Mouse (Mus musculus) ovary, postnatal 36 days (tissue): ENCODE measurements around the gene Setd4.

ENCODE experiments used
- DNase-seq: peaks from one replicate; pipeline ENCODE4 v3.0.0; 2022; ENCODE audit warnings: low spot score, mixed read lengths

Gene Setd4

GRCm38 (mm10) chr16:93591450-93592430 lies 12.1 kb downstream of the Setd4 start:
- DNase-seq, result no peak

DNA sequence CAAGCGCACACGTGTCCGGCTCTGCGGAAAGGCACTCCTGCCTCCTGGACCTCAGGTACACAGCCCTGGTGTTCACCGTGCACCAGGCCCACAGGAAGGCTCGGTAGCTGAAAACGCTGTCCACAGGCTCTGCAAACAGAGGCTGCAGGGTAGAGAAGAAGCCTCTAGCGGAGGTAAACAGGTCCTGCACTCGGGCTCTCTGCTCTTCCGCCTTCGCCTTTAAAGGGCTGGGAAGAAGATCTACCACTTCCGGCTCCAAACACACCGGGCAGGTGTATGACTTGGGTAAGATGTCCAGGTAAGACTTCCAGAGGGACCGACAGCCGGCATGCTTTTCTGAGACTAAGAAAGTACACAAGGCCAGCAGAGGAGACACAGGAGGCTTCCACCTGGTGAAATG lies 12.9 kb downstream of the Setd4 start:
- no peak for DNase-seq

GRCm38 (mm10) chr16:93588281-93588680 lies 15.6 kb downstream of the Setd4 start:
- no peak for DNase-seq

GRCm38 (mm10) chr16:93586382-93586781 lies 17.5 kb downstream of the Setd4 start:
- DNase-seq, result no peak

DNA sequence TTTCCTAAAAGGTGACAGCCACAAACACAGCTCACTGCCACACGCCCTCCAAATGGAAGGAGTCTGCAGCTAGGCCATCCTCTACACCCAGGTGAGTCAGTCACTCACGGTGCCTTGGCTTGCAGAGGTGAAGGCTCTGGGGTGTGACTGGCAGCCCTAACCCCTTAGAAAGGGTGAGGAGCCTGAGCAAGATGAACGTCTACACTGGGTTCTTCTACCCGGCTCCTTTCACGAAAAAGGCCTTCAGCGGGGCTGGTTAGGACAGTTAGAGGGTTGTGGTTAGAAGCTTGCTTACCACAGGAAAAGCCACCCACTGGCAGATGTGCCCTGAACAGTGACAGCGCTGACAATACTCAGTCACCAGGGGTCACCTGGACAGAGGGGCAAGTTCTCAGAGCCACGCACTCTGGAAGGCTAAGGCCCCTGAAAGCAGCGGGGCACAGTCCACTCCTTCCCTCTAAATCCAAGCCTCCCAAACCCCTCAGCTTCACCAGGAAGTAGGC lies 18.1 kb downstream of the Setd4 start:
- DNase-seq, result no peak

DNA sequence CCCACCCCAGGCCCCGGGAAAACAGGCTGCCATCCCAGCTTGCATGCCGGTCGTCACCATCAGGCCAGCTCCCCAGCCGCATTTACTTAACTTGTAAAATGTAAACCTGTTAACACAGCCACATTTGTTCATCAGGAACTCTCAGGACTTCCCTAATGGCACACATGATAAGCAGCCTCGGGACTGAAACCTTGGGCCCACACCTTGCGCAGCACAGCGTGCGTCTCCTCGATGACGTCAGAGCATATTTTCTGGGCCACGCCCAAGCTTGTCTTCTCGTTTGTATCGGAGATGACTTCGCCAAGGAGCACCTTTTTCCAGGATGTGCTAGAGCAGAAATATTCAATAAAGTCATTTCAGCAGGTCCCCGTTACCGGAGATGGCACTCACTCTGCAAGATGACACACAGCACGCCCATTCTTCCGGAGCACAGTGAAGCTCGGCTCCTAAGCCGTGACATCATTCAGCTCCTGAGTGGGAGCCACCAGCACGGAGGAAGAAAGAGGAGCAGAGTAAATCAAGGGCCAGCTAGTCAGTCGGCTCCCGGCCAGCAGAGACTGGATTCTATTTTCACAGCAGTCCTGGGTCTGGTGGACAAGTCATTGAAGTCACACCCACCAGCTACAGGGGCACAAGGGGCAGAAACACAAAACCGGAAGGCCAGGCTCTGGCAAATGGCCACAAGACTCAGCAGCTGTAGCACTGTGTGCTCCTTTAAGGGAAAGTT lies 18.7 kb downstream of the Setd4 start:
- DNase-seq, result no peak

DNA sequence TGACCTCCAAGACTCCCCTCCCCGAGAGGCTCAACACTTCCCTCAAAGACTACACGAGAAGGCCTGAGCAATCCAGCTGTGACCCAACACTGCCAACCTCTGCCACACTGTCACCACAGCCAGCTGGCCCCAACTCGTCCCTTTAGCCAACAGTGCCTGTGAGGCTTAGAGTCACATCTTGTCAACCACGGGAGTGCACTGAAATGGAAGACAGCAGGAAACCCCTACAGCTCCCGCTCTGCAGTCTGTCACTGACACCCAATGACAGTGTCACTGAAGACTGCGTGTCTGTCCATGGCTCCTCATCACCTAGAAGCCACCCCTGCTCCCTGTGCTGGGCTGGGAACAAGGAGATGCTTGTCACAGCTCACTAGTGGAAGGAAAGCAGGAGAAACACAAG lies 22.7 kb downstream of the Setd4 start:
- DNase-seq, result no peak

GRCm38 (mm10) chr16:93578346-93579005 lies 25.4 kb downstream of the Setd4 start:
- DNase-seq, result no peak

DNA sequence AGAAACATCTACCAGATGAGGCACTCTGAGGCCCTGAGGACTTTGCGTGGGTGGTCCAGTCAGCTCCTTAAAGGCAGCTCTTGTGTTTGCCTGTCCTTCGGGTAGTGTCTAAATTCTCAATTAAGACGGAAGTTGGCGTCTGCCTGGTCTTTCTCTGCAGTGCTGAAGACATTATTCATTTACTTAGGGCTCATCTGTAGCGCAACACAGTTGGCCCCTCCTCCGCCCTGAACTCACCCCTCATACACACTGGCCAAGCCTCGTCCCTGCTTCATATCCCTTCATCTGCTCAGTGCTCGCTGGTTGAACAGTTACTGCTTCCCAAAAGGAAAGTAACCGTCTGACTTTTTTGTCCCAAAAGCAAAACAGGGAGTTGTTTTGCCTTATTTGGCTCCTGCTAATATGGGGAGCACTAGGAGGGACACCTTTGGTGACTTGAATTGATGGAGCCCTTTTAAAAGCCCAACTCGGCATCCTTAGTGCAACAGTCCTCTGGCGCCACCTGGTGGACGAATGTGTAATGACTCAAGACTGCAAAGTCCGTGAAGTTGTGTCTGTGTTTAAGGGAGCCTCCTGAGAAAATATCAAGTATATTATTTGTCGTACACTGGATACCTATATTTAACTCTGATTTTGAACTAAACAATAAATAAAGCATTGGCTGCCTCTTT lies 27.3 kb downstream of the Setd4 start:
- peak; percentile 72 for DNase-seq

DNA sequence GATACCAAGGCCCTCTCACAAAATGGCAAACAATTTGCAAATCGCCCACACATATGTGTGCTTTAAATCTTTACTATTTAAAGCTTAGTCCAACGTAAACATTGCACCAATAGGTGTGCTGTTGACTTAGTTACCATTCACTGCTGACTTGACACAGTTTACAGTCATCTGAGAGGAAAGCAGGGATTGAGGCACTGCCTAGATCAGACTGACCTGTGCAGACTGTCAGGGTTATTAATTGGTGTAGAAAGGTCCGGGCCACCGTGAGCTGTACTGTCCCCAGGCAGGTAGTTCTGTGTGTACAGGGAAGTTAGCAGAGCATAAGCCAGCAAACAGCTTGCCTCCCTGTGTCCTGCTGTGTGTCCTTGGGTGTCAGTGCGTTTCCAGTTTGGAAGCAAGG lies 28.3 kb downstream of the Setd4 start:
- DNase-seq, result no peak

DNA sequence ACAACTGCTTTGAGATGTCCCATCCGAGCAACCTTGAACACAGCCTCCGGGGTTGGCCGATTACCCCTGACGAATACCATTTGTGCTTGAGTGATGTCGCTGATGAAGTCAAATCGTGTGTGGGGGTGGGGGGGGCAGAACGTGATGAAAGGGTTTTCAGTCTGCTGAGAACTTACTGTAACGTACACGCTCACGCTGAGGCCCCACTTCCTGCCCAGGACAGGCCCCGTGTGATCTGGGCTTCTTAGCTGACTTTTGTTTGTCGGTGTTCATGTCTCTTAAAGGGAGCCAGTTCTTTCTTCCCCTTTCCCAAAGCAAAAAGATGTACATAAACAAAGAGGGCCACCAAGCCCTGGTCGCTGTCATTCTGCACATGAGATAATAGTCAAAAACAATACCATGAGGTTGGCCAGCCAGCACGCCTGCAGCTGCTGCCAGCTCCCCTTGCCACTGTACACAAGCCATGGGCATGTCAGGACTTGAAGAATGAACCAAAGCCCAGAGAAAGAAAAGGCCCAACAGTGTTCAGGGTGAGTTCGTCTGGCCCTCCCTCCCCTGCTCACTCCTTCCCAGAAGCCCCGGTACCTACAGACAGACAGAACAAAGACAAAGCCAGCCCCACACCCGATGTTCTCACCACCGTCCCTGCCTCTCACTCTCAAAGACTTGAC lies 29.2 kb downstream of the Setd4 start:
- no peak for DNase-seq

GRCm38 (mm10) chr16:93573434-93573833 lies 30.4 kb downstream of the Setd4 start:
- DNase-seq, result no peak

- DNase-seq, result no peak
Measured at GRCm38 (mm10) chr16:93572383-93572782, 31.5 kb downstream of the Setd4 start.

GRCm38 (mm10) chr16:93558499-93558898 lies 45.4 kb downstream of the Setd4 start:
- no peak for DNase-seq

DNA sequence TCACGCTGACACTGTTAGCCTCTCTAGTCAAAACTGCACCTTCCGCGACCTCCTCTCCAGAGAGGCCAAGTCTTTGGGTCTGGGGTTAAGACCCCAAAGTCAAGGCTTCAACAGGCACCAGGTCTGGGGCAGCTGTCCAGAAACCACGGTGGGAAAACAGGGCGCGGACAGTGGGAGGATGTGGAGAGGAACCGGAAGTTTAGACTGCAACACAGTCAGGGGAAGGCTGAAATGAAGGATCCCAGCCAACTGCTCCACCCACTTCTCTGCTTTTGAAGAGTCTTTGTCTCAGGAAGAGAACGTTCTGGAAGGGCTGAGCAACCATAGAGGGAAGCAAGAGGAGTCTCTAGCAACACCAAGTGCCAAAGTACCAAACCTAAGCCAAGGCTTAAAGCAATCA lies 46.2 kb downstream of the Setd4 start:
- no peak for DNase-seq

- DNase-seq, result no peak
Measured at GRCm38 (mm10) chr16:93552686-93553513, 51.0 kb downstream of the Setd4 start.

- no peak for DNase-seq
Measured at GRCm38 (mm10) chr16:93549287-93549686, 54.6 kb downstream of the Setd4 start.

DNA sequence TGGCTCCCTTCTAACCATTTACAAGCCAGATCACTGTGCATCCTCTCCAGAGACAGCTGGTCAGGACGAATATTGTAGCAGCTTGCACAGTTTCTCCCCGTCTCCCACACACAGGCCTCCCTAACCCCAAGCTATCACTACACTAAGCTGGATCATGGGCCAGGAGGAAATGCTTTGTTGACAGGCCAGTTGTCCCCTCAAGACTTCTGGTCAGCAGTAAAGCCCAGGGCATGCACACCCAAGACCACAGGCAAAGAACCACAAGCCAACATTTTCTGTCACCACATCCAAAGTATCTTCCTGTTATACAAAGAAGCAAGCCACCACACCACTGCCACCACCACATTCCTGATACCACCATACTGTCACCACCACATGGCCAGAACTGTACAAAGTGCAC lies 55.8 kb downstream of the Setd4 start:
- no peak for DNase-seq

DNA sequence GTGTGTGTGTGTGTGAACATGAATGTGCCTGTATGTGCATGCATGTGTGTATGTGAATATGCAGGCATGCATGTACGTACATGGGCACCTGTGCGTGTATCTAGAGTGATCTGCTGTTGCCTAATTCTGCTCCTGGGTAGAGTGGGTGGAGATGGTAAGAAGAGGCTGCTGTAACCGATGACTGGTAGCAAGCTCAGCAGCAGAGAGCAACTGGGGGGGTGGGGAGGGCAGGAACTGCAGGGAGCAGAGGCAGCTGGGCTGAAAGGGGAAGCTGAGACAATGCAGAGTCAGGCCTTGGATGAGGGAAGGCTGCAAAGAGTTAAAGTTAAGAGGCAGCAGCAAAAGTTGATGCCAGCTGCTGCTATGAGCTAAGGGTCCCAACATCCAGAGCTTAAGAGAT lies 56.7 kb downstream of the Setd4 start:
- no peak for DNase-seq

DNA sequence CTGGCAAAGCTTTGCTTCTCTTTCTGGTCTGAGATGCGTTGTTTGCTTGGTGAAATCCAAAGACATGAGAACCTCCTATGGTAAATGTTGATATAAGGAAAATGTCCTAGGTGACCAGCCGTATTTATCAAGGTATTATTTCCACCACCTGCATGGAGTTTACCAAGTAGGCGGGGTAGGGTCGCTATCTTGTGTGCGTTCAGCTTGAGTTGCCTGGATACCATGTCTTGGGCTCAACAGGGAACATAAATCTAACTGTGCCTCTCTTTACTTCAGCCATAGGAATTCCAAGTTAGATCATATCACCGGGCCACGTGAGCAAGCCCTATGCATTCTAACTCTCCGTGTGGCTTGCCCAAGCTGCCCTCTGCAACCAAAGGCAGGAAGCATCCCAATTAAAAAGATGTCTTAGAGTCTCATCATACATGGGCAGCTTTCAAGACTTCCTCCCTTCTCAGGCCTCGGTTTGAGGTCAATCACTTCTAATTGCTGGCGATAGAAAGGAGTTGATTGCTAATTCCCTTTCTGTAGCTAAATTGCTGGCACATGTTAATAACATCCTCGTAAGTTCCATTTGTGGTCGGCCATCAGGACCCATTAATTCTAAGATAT lies 57.4 kb downstream of the Setd4 start:
- no peak for DNase-seq
